Mouse (Mus musculus) urinary bladder, postnatal 10 days (tissue): ENCODE results near the gene Fbxl17.

ENCODE experiments used
- DNase-seq: peaks from one replicate; pipeline ENCODE4 v3.0.0; 2022; ENCODE audit warnings: low spot score

Gene Fbxl17

GRCm38 (mm10) chr17:63165847-63166246 is 334.0 kb downstream of the Fbxl17 start:
- no peak for DNase-seq

GRCm38 (mm10) chr17:63164289-63164688 is 335.5 kb downstream of the Fbxl17 start:
- DNase-seq: no peak

GRCm38 (mm10) chr17:63161953-63162352 is 337.9 kb downstream of the Fbxl17 start:
- no peak for DNase-seq

- DNase-seq: no peak
Observed at GRCm38 (mm10) chr17:63159196-63159595, 340.6 kb downstream of the Fbxl17 start.

GRCm38 (mm10) chr17:63158436-63158835 is 341.4 kb downstream of the Fbxl17 start:
- DNase-seq: no peak

GRCm38 (mm10) chr17:63157906-63158305 is 341.9 kb downstream of the Fbxl17 start:
- no peak for DNase-seq

DNA sequence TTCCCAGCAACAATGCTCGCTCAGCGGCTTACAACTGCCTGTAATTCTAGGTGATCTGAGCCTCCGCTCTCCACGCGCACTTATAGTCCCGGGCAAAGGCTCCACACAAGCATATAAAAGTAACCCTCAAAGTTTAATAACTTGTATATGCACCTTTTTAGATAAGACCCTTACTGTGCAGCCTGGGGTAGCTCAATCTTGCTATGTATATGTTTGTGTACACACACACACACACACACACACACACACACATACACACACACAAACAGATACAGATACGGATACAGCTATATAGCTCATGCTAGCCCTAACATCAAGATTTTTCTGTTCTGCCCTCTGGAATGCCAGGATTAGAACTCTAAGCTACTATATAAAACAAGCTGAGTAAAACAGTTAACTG is 342.8 kb downstream of the Fbxl17 start:
- DNase-seq: no peak

DNA sequence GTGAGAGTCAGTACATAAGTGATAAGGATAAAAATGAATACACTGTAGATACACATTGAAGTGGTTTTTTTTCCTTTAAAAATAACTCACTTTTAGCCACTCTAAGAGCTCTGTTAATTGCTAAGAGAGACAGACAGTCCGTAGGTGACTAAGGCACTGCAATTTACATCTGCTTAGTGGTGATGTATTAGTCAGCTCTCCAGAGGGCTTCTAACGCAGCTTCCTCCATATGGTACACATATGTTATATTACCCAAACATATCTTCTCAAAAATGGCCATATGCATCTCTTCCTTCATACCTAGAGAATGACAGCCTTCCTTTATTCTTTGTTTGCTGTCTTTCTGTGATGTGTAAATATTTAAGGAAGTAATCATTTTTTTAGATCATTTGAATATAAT is 353.3 kb downstream of the Fbxl17 start:
- DNase-seq: no peak

DNA sequence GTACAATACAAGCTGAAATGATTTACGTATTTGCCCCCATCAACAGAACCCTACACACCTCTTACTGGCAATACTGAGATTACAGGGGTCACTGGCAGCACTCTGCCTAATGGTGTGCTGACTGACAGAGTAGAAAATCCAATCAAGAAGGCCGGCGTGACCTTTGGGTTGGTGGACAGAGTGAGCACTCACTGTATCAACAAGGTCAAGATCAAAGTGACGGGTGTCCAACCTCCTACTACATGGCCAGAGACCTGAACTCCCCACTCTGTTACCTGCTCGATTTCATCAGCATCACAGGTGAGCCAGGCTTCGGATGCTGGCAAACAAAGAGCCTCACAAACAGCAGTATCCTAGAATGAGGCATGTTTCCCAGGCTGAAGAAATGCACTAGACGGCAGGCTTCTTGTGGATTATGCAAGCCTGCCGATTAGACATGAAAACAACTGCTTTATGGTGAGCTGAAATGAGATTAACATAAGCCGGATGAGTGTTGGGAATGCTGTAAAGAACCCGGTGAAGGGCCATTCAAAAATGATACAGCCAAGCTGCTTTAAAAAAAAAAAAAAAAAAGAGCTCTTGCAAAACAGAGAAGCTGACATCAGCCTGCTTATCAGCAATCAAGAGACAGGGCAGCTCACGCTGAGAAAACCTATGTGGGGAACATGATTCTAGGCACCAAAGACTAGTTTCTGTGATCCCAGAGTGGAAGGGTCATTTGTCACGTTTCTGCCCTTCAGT is 353.9 kb downstream of the Fbxl17 start:
- no peak for DNase-seq

DNA sequence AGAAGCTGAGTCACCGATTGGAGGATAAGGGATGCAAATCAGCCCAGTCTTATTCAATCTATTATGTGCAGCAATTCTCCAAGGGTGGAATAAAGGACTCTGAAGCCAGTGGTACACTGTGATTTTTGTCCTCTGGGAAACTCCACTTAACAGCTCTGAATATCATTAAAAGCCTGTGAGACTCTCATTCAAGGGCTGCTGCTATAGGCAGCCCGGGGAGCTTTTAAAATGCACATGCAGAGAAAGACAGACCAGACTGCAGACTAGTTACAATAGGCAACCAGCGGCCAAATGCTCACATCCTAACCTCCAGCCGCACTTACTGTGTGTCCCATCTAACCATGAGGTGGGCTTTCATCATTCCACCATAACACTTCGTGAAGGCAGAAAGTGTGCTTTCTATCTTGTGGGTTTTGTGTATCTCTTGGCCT is 354.5 kb downstream of the Fbxl17 start:
- DNase-seq: no peak

DNA sequence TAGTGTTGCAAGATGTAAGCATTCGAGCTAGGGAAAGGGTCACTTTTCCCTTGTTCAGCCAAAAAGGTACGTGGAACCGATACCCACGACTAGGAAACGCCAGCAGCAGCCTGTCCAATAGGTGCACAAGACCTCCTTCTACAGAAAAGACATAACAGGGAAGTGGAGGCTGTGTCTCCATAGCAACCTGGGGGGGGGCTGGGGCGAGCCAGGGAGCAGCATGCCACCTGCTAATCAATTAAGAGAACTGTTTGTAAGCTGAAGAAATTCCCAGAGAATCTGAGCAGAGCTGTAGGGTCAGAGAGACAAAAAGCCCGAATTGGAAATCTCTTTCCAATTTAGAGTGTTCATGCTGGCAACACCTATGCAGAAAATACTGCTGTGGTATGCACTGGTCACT is 356.0 kb downstream of the Fbxl17 start:
- DNase-seq: no peak

GRCm38 (mm10) chr17:63134805-63135204 is 365.0 kb downstream of the Fbxl17 start:
- DNase-seq: no peak

DNA sequence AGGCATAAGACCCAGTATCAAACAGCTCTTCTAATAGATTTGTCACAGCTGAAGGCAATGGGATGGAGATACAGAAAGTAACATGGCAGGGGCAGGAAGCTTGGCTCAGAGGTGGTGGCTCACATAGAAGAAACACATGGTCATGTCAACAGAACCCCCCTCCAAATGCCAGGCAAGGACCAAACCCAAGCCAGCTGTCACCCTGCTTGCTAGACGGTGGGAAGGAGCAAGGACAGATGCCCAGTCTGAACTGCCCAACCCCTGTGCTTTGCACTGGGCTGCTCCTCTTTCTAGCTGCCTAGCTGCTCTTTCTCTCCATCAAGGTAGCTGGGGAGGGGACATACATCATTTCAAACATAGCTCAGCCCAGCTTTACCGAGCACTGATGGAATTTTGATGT is 377.4 kb downstream of the Fbxl17 start:
- no peak for DNase-seq

GRCm38 (mm10) chr17:63119701-63120100 is 380.1 kb downstream of the Fbxl17 start:
- DNase-seq: no peak

- no peak for DNase-seq
Observed at GRCm38 (mm10) chr17:63119077-63119476, 380.7 kb downstream of the Fbxl17 start.

DNA sequence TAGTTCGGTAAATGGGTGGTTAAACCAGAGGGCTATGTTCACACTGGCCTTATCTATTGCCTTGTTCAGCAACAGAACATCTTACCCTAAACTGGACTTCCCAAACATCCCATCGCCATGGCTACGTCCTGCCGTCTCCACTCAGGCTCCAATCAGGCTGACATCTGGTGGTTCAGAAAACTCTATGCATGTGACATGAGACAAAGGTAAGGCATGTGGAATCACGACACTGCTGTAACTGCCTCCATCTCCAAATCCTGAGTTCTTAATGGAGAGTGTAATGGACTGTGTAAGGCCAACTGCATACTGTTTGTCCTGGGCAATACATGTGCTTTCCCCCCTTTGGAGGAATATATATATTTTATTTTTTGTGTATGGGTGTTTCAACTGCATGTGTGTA is 382.7 kb downstream of the Fbxl17 start:
- no peak for DNase-seq

- DNase-seq: no peak
Observed at GRCm38 (mm10) chr17:63114399-63115085, 385.3 kb downstream of the Fbxl17 start.

- no peak for DNase-seq
Observed at GRCm38 (mm10) chr17:63112826-63113225, 387.0 kb downstream of the Fbxl17 start.

- no peak for DNase-seq
Observed at GRCm38 (mm10) chr17:63110994-63111393, 388.8 kb downstream of the Fbxl17 start.

DNA sequence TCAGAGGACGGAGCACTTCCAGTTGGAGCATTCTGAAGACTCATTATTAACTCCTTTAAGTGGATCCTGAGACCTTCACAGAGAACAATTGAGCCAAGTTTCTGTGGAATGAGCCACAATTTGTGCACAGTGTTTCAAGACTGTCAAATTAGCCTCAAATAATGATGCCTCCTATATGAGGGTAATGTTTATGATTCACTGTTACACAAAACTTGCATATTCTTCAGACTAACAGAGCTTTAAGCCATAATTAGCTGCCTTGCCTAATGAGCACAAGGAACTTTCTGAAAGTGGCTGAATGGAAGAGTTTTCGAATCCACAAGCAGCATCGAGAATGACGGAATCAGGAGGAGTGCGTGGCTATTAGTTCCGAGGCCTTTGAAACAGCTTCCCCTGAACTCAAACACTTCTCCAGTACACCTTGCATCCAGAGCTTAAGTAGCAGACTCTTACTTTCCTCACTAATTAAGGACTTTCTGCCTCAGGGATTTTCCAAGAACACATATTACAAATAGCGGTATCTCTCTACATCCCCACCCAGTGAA is 389.5 kb downstream of the Fbxl17 start:
- DNase-seq: no peak

- DNase-seq: no peak
Observed at GRCm38 (mm10) chr17:63108035-63108434, 391.8 kb downstream of the Fbxl17 start.

DNA sequence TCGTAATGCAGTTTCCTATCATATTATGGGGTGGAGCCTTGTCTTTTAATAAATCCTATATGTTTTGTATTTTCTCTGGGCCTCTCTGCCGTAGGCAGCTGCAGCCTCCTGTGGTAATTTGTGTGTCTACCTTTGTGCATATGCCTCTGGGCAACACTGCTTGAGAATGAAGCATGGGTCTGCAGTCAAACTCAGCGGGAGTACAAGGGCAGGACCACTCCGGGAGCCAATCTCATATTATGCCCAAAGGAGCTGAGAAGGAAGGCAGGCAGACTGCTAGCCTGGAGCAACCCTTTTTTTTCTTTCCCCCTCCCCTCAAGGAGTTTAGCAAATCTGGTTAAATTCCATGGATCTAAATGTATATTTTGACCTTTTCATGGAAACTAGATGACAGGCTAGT is 392.3 kb downstream of the Fbxl17 start:
- DNase-seq: no peak

GRCm38 (mm10) chr17:63095553-63095952 is 404.3 kb downstream of the Fbxl17 start:
- no peak for DNase-seq
